Mouse (Mus musculus): ENCODE results near the gene Olfr417. TPM values are rescaled to one million over a fixed set of nuclear protein-coding genes. Genes with fewer than 3 reads are reported as not detected.
"Not testable (repeated sequence)": the region's sequence is repeated elsewhere in the genome, so short reads cannot be mapped to it uniquely, and the experiment has no call there.

Olfr417 gene
- not detected in 2 replicates for polyA plus RNA-seq (2015; fragmentation: Nextera tagmentation; extraction: Ambion mirVana)

- WGBS, result 54% methylated on average over 2 of the region's 2 CpGs
- Histone ChIP-seq H3K9me3 (replicated peaks; ENCODE audit: control insufficient read depth, low read length) (no peaks in the 10 kb centered on the region), H3K4me2 (ENCODE audit: low read depth, low read length) (no peak within 1 kb of the TSS), H3K9ac (ENCODE audit: low read length) (no peak within 1 kb of the TSS), H3K36me3 (ENCODE audit: control insufficient read depth, insufficient read depth) (no peaks in the 10 kb centered on the region), H3K27me3 (ENCODE audit: control insufficient read depth, insufficient read depth, low read length) (no peaks in the 10 kb centered on the region), H3K27ac (ENCODE audit: low read length) (no peak within 1 kb of the TSS), H3K4me1 (ENCODE audit: control insufficient read depth, insufficient read depth, low read length) (no peaks in the 10 kb centered on the region), H3K4me3 (ENCODE audit: low read length) (no peak within 1 kb of the TSS)
- no peak for ATAC-seq (replicated peaks; ENCODE audit: extremely low read depth, insufficient read depth, low FRiP score)
These were observed at the start of gene Olfr417 for GRCm38 (mm10) chr1:174364882-174365451. Gene Olfr417, plus strand, starts transcription at chr1:174365122.

GRCm38 (mm10) chr1:174317308-174317707 is 47.6 kb upstream of the Olfr417 start:
- Histone ChIP-seq H3K4me1 (ENCODE audit: control insufficient read depth, insufficient read depth, low read length) (no peaks in the 10 kb centered on the region), H3K36me3 (ENCODE audit: control insufficient read depth, insufficient read depth) (no peaks in the 10 kb centered on the region), H3K4me2 (ENCODE audit: low read depth, low read length) (no peak overlapping the region), H3K27me3 (ENCODE audit: control insufficient read depth, insufficient read depth, low read length) (no peaks in the 10 kb centered on the region), H3K9ac (ENCODE audit: low read length) (no peak overlapping the region), H3K27ac (ENCODE audit: low read length) (no peak overlapping the region), H3K9me3 (replicated peaks; ENCODE audit: control insufficient read depth, low read length) (no peaks in the 10 kb centered on the region), H3K4me3 (ENCODE audit: low read length) (no peak overlapping the region)
- ATAC-seq (replicated peaks; ENCODE audit: extremely low read depth, insufficient read depth, low FRiP score), result no peak
- WGBS, result 62% methylated on average over 2 of the region's 2 CpGs

GRCm38 (mm10) chr1:174330218-174330617 is 34.7 kb upstream of the Olfr417 start, which contains the start of gene Mptx1:
Gene Mptx1, plus strand, starts transcription at chr1:174330518.
- Histone ChIP-seq H3K4me3 (ENCODE audit: low read length) (no peak within 1 kb of the TSS), H3K4me2 (ENCODE audit: low read depth, low read length) (no peak within 1 kb of the TSS), H3K9ac (ENCODE audit: low read length) (no peak within 1 kb of the TSS), H3K4me1 (ENCODE audit: control insufficient read depth, insufficient read depth, low read length) (no peaks in the 10 kb centered on the region), H3K36me3 (ENCODE audit: control insufficient read depth, insufficient read depth) (no peaks in the 10 kb centered on the region), H3K27me3 (ENCODE audit: control insufficient read depth, insufficient read depth, low read length) (no peaks in the 10 kb centered on the region), H3K9me3 (replicated peaks; ENCODE audit: control insufficient read depth, low read length) (no peaks in the 10 kb centered on the region), H3K27ac (ENCODE audit: low read length) (no peak within 1 kb of the TSS)
- ATAC-seq (replicated peaks; ENCODE audit: extremely low read depth, insufficient read depth, low FRiP score), result no peak

- ATAC-seq (replicated peaks; ENCODE audit: extremely low read depth, insufficient read depth, low FRiP score), result not testable (repeated sequence)
These were observed 11.3 kb upstream of the Olfr417 start for GRCm38 (mm10) chr1:174353636-174354035.

GRCm38 (mm10) chr1:174354640-174355039 is 10.3 kb upstream of the Olfr417 start:
- no peak overlapping the region for H3K4me2 ChIP-seq (ENCODE audit: low read depth, low read length)
- 67% methylated on average over 5 of the region's 5 CpGs for WGBS
- no peaks in the 10 kb centered on the region for H3K4me1 ChIP-seq (ENCODE audit: control insufficient read depth, insufficient read depth, low read length)
- no peaks in the 10 kb centered on the region for H3K36me3 ChIP-seq (ENCODE audit: control insufficient read depth, insufficient read depth)
- H3K27ac ChIP-seq (ENCODE audit: low read length), result no peak overlapping the region
- ATAC-seq (replicated peaks; ENCODE audit: extremely low read depth, insufficient read depth, low FRiP score), result no peak
- no peak overlapping the region for H3K4me3 ChIP-seq (ENCODE audit: low read length)
- H3K9me3 ChIP-seq (replicated peaks; ENCODE audit: control insufficient read depth, low read length), result no peaks in the 10 kb centered on the region
- no peak overlapping the region for H3K9ac ChIP-seq (ENCODE audit: low read length)
- H3K27me3 ChIP-seq (ENCODE audit: control insufficient read depth, insufficient read depth, low read length), result no peaks in the 10 kb centered on the region

More at GRCm38 (mm10) chr1:174353636-174354035, 11.3 kb upstream of the Olfr417 start:
- H3K27ac ChIP-seq (ENCODE audit: low read length); H3K4me1 ChIP-seq (ENCODE audit: control insufficient read depth, insufficient read depth, low read length); H3K27me3 ChIP-seq (ENCODE audit: control insufficient read depth, insufficient read depth, low read length); H3K4me2 ChIP-seq (ENCODE audit: low read depth, low read length); H3K9me3 ChIP-seq (replicated peaks; ENCODE audit: control insufficient read depth, low read length); H3K4me3 ChIP-seq (ENCODE audit: low read length); H3K9ac ChIP-seq (ENCODE audit: low read length); H3K36me3 ChIP-seq (ENCODE audit: control insufficient read depth, insufficient read depth): not testable (repeated sequence)
- 59% methylated on average over 1 of the region's 1 CpGs for WGBS

- H3K36me3 ChIP-seq (ENCODE audit: control insufficient read depth, insufficient read depth), result no peaks in the 10 kb centered on the region
- H3K9ac ChIP-seq (ENCODE audit: low read length), result no peak overlapping the region
- no peak overlapping the region for H3K27ac ChIP-seq (ENCODE audit: low read length)
- H3K27me3 ChIP-seq (ENCODE audit: control insufficient read depth, insufficient read depth, low read length), result no peaks in the 10 kb centered on the region
- no peak for ATAC-seq (replicated peaks; ENCODE audit: extremely low read depth, insufficient read depth, low FRiP score)
- no peaks in the 10 kb centered on the region for H3K4me1 ChIP-seq (ENCODE audit: control insufficient read depth, insufficient read depth, low read length)
- WGBS, result 88% methylated on average over 3 of the region's 3 CpGs
- H3K4me3 ChIP-seq (ENCODE audit: low read length), result no peak overlapping the region
- no peak overlapping the region for H3K4me2 ChIP-seq (ENCODE audit: low read depth, low read length)
- no peaks in the 10 kb centered on the region for H3K9me3 ChIP-seq (replicated peaks; ENCODE audit: control insufficient read depth, low read length)
These were observed 8.9 kb downstream of the Olfr417 start for GRCm38 (mm10) chr1:174373799-174374198.

GRCm38 (mm10) chr1:174390746-174391145 is 25.8 kb downstream of the Olfr417 start, which contains the start of gene Olfr248:
Gene Olfr248, plus strand, starts transcription at chr1:174391046.
- no peak within 1 kb of the TSS for H3K4me2 ChIP-seq (ENCODE audit: low read depth, low read length)
- no peak within 1 kb of the TSS for H3K4me3 ChIP-seq (ENCODE audit: low read length)
- ATAC-seq (replicated peaks; ENCODE audit: extremely low read depth, insufficient read depth, low FRiP score), result no peak
- H3K27me3 ChIP-seq (ENCODE audit: control insufficient read depth, insufficient read depth, low read length), result no peaks in the 10 kb centered on the region
- H3K27ac ChIP-seq (ENCODE audit: low read length), result no peak within 1 kb of the TSS
- H3K9me3 ChIP-seq (replicated peaks; ENCODE audit: control insufficient read depth, low read length), result no peaks in the 10 kb centered on the region
- no peak within 1 kb of the TSS for H3K9ac ChIP-seq (ENCODE audit: low read length)
- H3K4me1 ChIP-seq (ENCODE audit: control insufficient read depth, insufficient read depth, low read length), result no peaks in the 10 kb centered on the region
- no peaks in the 10 kb centered on the region for H3K36me3 ChIP-seq (ENCODE audit: control insufficient read depth, insufficient read depth)
- WGBS, result 86% methylated on average over 2 of the region's 2 CpGs

- H3K27me3 ChIP-seq (ENCODE audit: control insufficient read depth, insufficient read depth, low read length), result no peaks in the 10 kb centered on the region
- no peak overlapping the region for H3K4me3 ChIP-seq (ENCODE audit: low read length)
- 44% methylated on average over 4 of the region's 4 CpGs for WGBS
- no peak overlapping the region for H3K9ac ChIP-seq (ENCODE audit: low read length)
- 0 out of 2 replicates have a peak, but pooled peaks cover 2% of the 10 kb centered on the region for H3K9me3 ChIP-seq (replicated peaks; ENCODE audit: control insufficient read depth, low read length)
- no peak overlapping the region for H3K4me2 ChIP-seq (ENCODE audit: low read depth, low read length)
- H3K4me1 ChIP-seq (ENCODE audit: control insufficient read depth, insufficient read depth, low read length), result no peaks in the 10 kb centered on the region
- H3K27ac ChIP-seq (ENCODE audit: low read length), result no peak overlapping the region
- H3K36me3 ChIP-seq (ENCODE audit: control insufficient read depth, insufficient read depth), result no peaks in the 10 kb centered on the region
- no peak for ATAC-seq (replicated peaks; ENCODE audit: extremely low read depth, insufficient read depth, low FRiP score)
These were observed 58.0 kb downstream of the Olfr417 start for GRCm38 (mm10) chr1:174422959-174423358.

- no peaks in the 10 kb centered on the region for H3K9me3 ChIP-seq (replicated peaks; ENCODE audit: control insufficient read depth, low read length)
- H3K27ac ChIP-seq (ENCODE audit: low read length), result no peak within 1 kb of the TSS
- no peak within 1 kb of the TSS for H3K4me2 ChIP-seq (ENCODE audit: low read depth, low read length)
- WGBS, result 51% methylated on average over 1 of the region's 1 CpGs
- H3K27me3 ChIP-seq (ENCODE audit: control insufficient read depth, insufficient read depth, low read length), result no peaks in the 10 kb centered on the region
- H3K4me3 ChIP-seq (ENCODE audit: low read length), result no peak within 1 kb of the TSS
- H3K36me3 ChIP-seq (ENCODE audit: control insufficient read depth, insufficient read depth), result no peaks in the 10 kb centered on the region
- no peak within 1 kb of the TSS for H3K9ac ChIP-seq (ENCODE audit: low read length)
- H3K4me1 ChIP-seq (ENCODE audit: control insufficient read depth, insufficient read depth, low read length), result no peaks in the 10 kb centered on the region
- no peak for ATAC-seq (replicated peaks; ENCODE audit: extremely low read depth, insufficient read depth, low FRiP score)
These were observed 58.8 kb downstream of the Olfr417 start, which contains the start of gene Olfr414 for GRCm38 (mm10) chr1:174423764-174424163. Gene Olfr414, plus strand, starts transcription at chr1:174424064.

All from heart, embryonic 16.5 days (tissue).